In the genomic region with DNA sequence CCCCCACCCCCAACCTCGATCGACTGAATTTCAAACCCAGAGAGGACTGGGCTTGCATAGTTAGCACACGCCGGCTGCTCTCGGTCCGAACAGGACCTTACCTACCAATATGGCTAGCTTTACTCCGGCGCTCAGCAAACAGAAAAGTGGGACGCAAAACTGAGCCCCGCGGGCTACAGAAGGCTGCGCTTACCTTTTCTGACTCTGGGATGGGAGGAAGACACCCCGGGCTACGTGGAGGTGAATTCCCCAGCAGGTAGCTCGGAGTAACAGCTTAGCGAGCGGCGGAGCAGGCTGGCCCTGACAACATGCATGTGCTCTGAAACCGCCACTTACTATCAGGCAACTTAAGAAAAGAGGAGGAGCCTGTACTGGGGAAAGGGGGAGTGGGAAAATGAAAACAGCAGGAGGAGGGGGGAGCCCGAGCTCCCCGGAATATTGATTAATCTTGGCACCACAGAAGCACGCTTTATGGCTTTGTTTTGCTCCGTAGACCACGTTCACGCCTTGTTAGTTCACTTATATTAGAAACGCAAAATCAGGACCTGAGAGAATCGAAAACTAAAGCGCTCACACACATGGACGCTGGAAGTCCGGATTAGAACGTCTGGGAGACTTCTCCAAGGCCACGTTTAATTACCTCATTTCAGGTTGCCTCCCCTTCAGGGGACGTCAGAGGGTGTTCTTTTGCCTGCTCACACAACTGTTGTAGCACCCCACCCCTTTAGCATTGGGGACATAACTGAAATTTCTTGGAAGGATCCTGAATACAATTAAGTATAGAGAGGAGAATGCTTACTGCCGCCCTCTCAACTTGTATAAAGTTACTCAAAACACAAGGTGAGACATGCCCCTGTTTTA, we compare ENCODE assay signal across 8 mouse cellular contexts. TPM values are rescaled to one million over a fixed set of nuclear protein-coding genes. Genes with fewer than 3 reads are reported as not detected.
DNase-seq lines count a peak whose midpoint lies in the region; ATAC-seq and TF ChIP-seq lines count a peak whose summit lies in the region.

Slc1a3 (minus strand) TSS at position 619 of the 861 bp plus-strand sequence.

- no peaks in the 10 kb centered on the region for H3K27me3 ChIP-seq in neural tube, embryonic 14.5 days (ENCODE audit: control insufficient read depth, insufficient read depth, low read length)

- no peaks in the 10 kb centered on the region for H3K4me1 ChIP-seq in bone marrow, adult 2 months (ENCODE audit: control insufficient read depth, insufficient read depth, low read length)
- H3K4me1 ChIP-seq in embryonic fibroblast, embryonic 13.5 days (ENCODE audit: control insufficient read depth, insufficient read depth, low read length), result no peaks in the 10 kb centered on the region
- H3K4me1 ChIP-seq in neural tube, embryonic 14.5 days (ENCODE audit: control insufficient read depth, insufficient read depth, low read length), result no peaks in the 10 kb centered on the region

- ATAC-seq in CD4-positive, CD25-positive, alpha-beta regulatory T cell, adult 4 months, result peak; percentile 58
- peak; percentile 87 for ATAC-seq in neural tube, embryonic 14.5 days (ENCODE audit: low read depth)

- H3K27ac ChIP-seq in bone marrow, adult 2 months (ENCODE audit: control insufficient read depth, insufficient read depth, low read depth, low read length, poor library complexity), result no peak within 1 kb of the TSS; the same call in 1 of the 2 replicates
- no peak within 1 kb of the TSS for H3K27ac ChIP-seq in embryonic fibroblast, embryonic 13.5 days (ENCODE audit: insufficient read depth, low read length)
- no peak within 1 kb of the TSS; the same call in 1 of the 2 replicates for H3K27ac ChIP-seq in neural tube, embryonic 14.5 days (ENCODE audit: low read depth, low read length)

- no peaks in the 10 kb centered on the region for H3K9me3 ChIP-seq in neural tube, embryonic 14.5 days (ENCODE audit: control insufficient read depth, low read length)

- H3K9ac ChIP-seq in neural tube, embryonic 14.5 days (replicated peaks; ENCODE audit: low read depth, low read length), result peak within 1 kb of the TSS; percentile 25

- WGBS in bone marrow, adult 2 months, result 1% methylated on average over 34 of the region's 34 CpGs
- whole genome bisulfite sequencing in neural tube, embryonic 14.5 days, result under 1% methylated on average over 34 of the region's 34 CpGs

- TF ChIP-seq CTCF in bone marrow, adult 2 months (IDR thresholded peaks at IDR 0.05; ENCODE audit: control insufficient read depth, insufficient read depth, low read length), result no peak
- no peak for TF ChIP-seq CTCF in embryonic fibroblast, embryonic 13.5 days (IDR thresholded peaks at IDR 0.05; ENCODE audit: borderline replicate concordance, insufficient read depth, low read length)

- intact Hi-C loops in heart, postnatal 10 days (cut with DNase I), result no loop called here

- DNase-seq in heart, postnatal 10 days, result peak; percentile 42 to 43
- peak; percentile 37 to 64 for DNase-seq in kidney, postnatal 4 days
- peak; percentile 34 to 59 for DNase-seq in lung, adult 18-20 months
- peak; percentile 40 for DNase-seq in urinary bladder, postnatal 25 days (ENCODE audit: low spot score)

- no peaks in the 10 kb centered on the region for H3K36me3 ChIP-seq in neural tube, embryonic 14.5 days (ENCODE audit: control insufficient read depth, insufficient read depth, low read length)

- TF ChIP-seq POLR2A in bone marrow, adult 2 months (IDR thresholded peaks at IDR 0.05; ENCODE audit: borderline replicate concordance, control insufficient read depth, low read depth, low read length), result no peak
- peak; percentile 73; the same call in 1 of the 2 replicates for TF ChIP-seq POLR2A in embryonic fibroblast, embryonic 13.5 days (IDR thresholded peaks at IDR 0.05; ENCODE audit: low read depth, low read length)

- H3K4me3 ChIP-seq in bone marrow, adult 2 months (replicated peaks; ENCODE audit: control insufficient read depth, low read depth, low read length), result peak within 1 kb of the TSS; percentile 18
- H3K4me3 ChIP-seq in embryonic fibroblast, embryonic 13.5 days (ENCODE audit: insufficient read depth, low read length), result peak within 1 kb of the TSS; percentile 73
- peak within 1 kb of the TSS; percentile 62 for H3K4me3 ChIP-seq in neural tube, embryonic 14.5 days (ENCODE audit: low read depth, low read length)

- peak within 1 kb of the TSS; percentile 98 for H3K4me2 ChIP-seq in neural tube, embryonic 14.5 days (ENCODE audit: low read depth, low read length)

RNA-seq across cellular contexts. Expression of gene Slc1a3, which starts in this region (rescaled TPM):
- under 1 TPM in 1 of 2 experiments, not detected in 1; 0.24 TPM for polyA plus RNA-seq in CD4-positive, CD25-positive, alpha-beta regulatory T cell, adult 4 months (2017; shearing (Covaris generic))
- 3.1 and 10.6 TPM in 2 replicates for polyA plus RNA-seq in bone marrow, adult 2 months (2011; ENCODE audit: insufficient read depth, insufficient read length, low replicate concordance, missing spikeins)
- polyA plus RNA-seq in embryonic fibroblast, embryonic 13.5 days (2011; ENCODE audit: insufficient read length, low read depth, missing spikeins), result 6.8 and 22.8 TPM in 2 replicates
- 1 to 10 TPM; 1.3 to 3.4 TPM for total RNA-seq in heart, postnatal 10 days (2021)
- polyA plus RNA-seq in neural tube, embryonic 14.5 days (2014; fragmentation: Nextera tagmentation; extraction: Ambion mirVana), result 205 and 228 TPM in 2 replicates

Comparison
In these comparisons a context has a peak if more than half of its experiments do, and no peak if none do; other contexts are left out.
1. Peak in ATAC-seq in CD4-positive, CD25-positive, alpha-beta regulatory T cell, adult 4 months; RNA of the gene not detected or under 1 TPM.
2. H3K4me3 ChIP-seq: peak in every context shown above with its lines; median percentile 73 in embryonic fibroblast, embryonic 13.5 days; 62 in neural tube, embryonic 14.5 days; 18 in bone marrow, adult 2 months.